32 mouse cellular contexts compared by ENCODE assay signal in the genomic region with DNA sequence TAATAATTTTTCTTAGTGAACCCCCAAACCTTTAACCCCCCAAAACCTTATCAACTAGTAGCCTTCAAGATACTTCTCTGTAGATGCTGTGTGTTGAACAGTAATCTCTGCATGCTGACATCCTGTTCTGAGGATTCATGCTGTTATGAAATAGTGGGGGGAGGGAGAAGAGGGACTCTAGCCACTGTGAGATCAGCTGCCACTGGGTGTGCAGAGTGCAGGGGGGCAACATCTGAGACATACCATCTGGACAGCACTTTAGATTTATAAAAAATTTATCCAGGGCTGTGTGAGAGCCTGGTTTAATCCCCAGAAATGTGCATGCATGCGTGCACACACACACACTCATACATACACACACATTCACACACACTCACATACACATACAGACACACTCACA. TPM values are rescaled to one million over a fixed set of nuclear protein-coding genes. Genes with fewer than 3 reads are reported as not detected.
A peak's percentile ranks its signal among the peaks of the same experiment; 100 is the strongest.
DNase-seq lines count a peak whose midpoint lies in the region; ATAC-seq and TF ChIP-seq lines count a peak whose summit lies in the region.
"Had no signal": no experiment of that assay in that cellular context is flagged by ENCODE, and none has a peak within 500 bp of the region (broad histone marks: within the 10 kb centered on the region; RNA-seq: fewer than 3 reads in every experiment).

No protein-coding gene starts in this region.

- ATAC-seq in lung, embryonic 16.5 days (ENCODE audit: low read depth) = peak; percentile 77
- ATAC-seq in granulocyte monocyte progenitor cell, adult 5-6 weeks (replicated peaks; ENCODE audit: poor library complexity, severe bottlenecking) = 0 out of 2 replicates have a peak, but pooled peaks have one; percentile 35
- ATAC-seq: activated CD4-positive, CD25-positive, alpha-beta regulatory T cell, adult 4 months; CD4-positive, CD25-positive, alpha-beta regulatory T cell, adult 4 months; forebrain, embryonic 15.5 days had no signal

- peak overlapping the region; percentile 51 for H3K27ac ChIP-seq in layer of hippocampus, adult 2 months
- H3K27ac ChIP-seq in lung, embryonic 16.5 days (ENCODE audit: low read length) = no peak overlapping the region
- H3K27ac ChIP-seq: embryonic facial prominence, embryonic 10.5 days; embryonic facial prominence, embryonic 13.5 days; forebrain, embryonic 12.5 days; forebrain, embryonic 15.5 days; heart, adult 2 months; heart, embryonic 10.5 days; heart, embryonic 13.5 days; hindbrain, embryonic 14.5 days had no signal

- H3K9me3 ChIP-seq in lung, embryonic 16.5 days (ENCODE audit: control insufficient read depth, low read length) = no peaks in the 10 kb centered on the region
- H3K9me3 ChIP-seq: embryonic facial prominence, embryonic 10.5 days; embryonic facial prominence, embryonic 13.5 days; forebrain, embryonic 12.5 days; forebrain, embryonic 15.5 days; heart, embryonic 10.5 days; heart, embryonic 13.5 days had no signal

- TF ChIP-seq CTCF in layer of hippocampus, adult 2 months (conservative IDR thresholded peaks at IDR 0.05) = no peak

- no peak overlapping the region for H3K4me3 ChIP-seq in layer of hippocampus, adult 2 months
- no peak overlapping the region for H3K4me3 ChIP-seq in lung, embryonic 16.5 days (ENCODE audit: low read length)
- H3K4me3 ChIP-seq: embryonic facial prominence, embryonic 10.5 days; embryonic facial prominence, embryonic 13.5 days; erythroblast, embryonic 14.5 days; forebrain, embryonic 12.5 days; forebrain, embryonic 15.5 days; heart, adult 2 months; heart, embryonic 10.5 days; heart, embryonic 13.5 days had no signal

- no peak for DNase-seq in layer of hippocampus, adult 2 months (ENCODE audit: low spot score in 2 of 2)
- DNase-seq in layer of hippocampus, postnatal 10 days (ENCODE audit: low spot score in 2 of 2) = no peak
- DNase-seq in lung, postnatal 14 days = no peak
- peak; percentile 60 for DNase-seq in retina, embryonic 14.5 days (ENCODE audit: low spot score)
- DNase-seq in MN1 (ENCODE audit: low spot score) = no peak
- DNase-seq: adrenal gland, adult 8-10 months; adrenal gland, postnatal 25 days; cerebellum, adult 11-12 months; cerebellum, adult 8-10 months; cerebellum, postnatal 10 days; cerebellum, postnatal 36 days; embryo, embryonic 11 days; gastrocnemius, postnatal 25 days; heart, adult 2 months; heart, postnatal 14 days; heart, postnatal 4 days had no signal

- WGBS in lung, embryonic 16.5 days = 63% methylated on average over 1 of the region's 1 CpGs

- H3K4me2 ChIP-seq in lung, embryonic 16.5 days (ENCODE audit: low read depth, low read length) = no peak overlapping the region
- H3K4me2 ChIP-seq: embryonic facial prominence, embryonic 13.5 days; forebrain, embryonic 12.5 days; forebrain, embryonic 15.5 days; heart, embryonic 13.5 days; hindbrain, embryonic 14.5 days had no signal

- no peaks in the 10 kb centered on the region for H3K27me3 ChIP-seq in lung, embryonic 16.5 days (ENCODE audit: control insufficient read depth, insufficient read depth, low read depth, low read length)
- H3K27me3 ChIP-seq: forebrain, embryonic 15.5 days had no signal

- H3K9ac ChIP-seq in lung, embryonic 16.5 days (ENCODE audit: low read length) = no peak overlapping the region
- H3K9ac ChIP-seq: embryonic facial prominence, embryonic 13.5 days; forebrain, embryonic 12.5 days; forebrain, embryonic 15.5 days; heart, embryonic 13.5 days; hindbrain, embryonic 14.5 days had no signal

- H3K36me3 ChIP-seq in lung, embryonic 16.5 days (ENCODE audit: control insufficient read depth, insufficient read depth, low read length) = no peaks in the 10 kb centered on the region
- H3K36me3 ChIP-seq: embryonic facial prominence, embryonic 10.5 days; embryonic facial prominence, embryonic 13.5 days; forebrain, embryonic 12.5 days; forebrain, embryonic 15.5 days; heart, embryonic 10.5 days; heart, embryonic 13.5 days had no signal

- H3K4me1 ChIP-seq in lung, embryonic 16.5 days (replicated peaks; ENCODE audit: control insufficient read depth, insufficient read depth, low read length) = no peaks in the 10 kb centered on the region

RNA-seq across cellular contexts. Expression of a gene that starts 15.9 kb away (rescaled TPM):
- total RNA-seq in layer of hippocampus, adult 2 months (2021) = 10 to 100 TPM; 18.4 to 18.6 TPM
- total RNA-seq in layer of hippocampus, postnatal 10 days (2021) = 10 to 100 TPM; 18.1 to 19.0 TPM
- 0.06 TPM in 1 of 2 replicates, not detected in the other for polyA plus RNA-seq in lung, embryonic 16.5 days (2015; fragmentation: Nextera tagmentation; extraction: Ambion mirVana)
- 0.56 TPM in 1 of 2 replicates, not detected in the other for total RNA-seq in granulocyte monocyte progenitor cell, adult 5-6 weeks (2014; fragmentation: Nextera tagmentation)
- total RNA-seq in granulocyte monocyte progenitor cell, adult 5-6 weeks (2017) = not detected in 2 replicates
- total RNA-seq: gastrocnemius, adult 8-10 months; gastrocnemius, postnatal 25 days; MEL had no signal
- polyA plus RNA-seq: activated CD4-positive, CD25-positive, alpha-beta regulatory T cell, adult 4 months; C2C12; CD4-positive, CD25-positive, alpha-beta regulatory T cell, adult 4 months; erythroblast, embryonic 14.5 days; heart, adult 2 months; heart, embryonic 13.5 days; heart, embryonic 16.5 days had no signal

RNA-seq across cellular contexts. Expression of a gene that starts 45.7 kb away (rescaled TPM):
- total RNA-seq in layer of hippocampus, adult 2 months (2021) = 10 to 100 TPM; 71.6 to 72.1 TPM
- 10 to 100 TPM; 36.3 to 36.5 TPM for total RNA-seq in layer of hippocampus, postnatal 10 days (2021)
- polyA plus RNA-seq in lung, embryonic 16.5 days (2015; fragmentation: Nextera tagmentation; extraction: Ambion mirVana) = 21.9 and 22.8 TPM in 2 replicates
- 21.7 and 22.0 TPM in 2 replicates for total RNA-seq in granulocyte monocyte progenitor cell, adult 5-6 weeks (2014; fragmentation: Nextera tagmentation)
- total RNA-seq in granulocyte monocyte progenitor cell, adult 5-6 weeks (2017) = 14.0 and 16.4 TPM in 2 replicates

RNA-seq across cellular contexts. Expression of a gene that starts 52.2 kb away (rescaled TPM):
- 1 to 10 TPM; 5.6 to 6.5 TPM for total RNA-seq in layer of hippocampus, adult 2 months (2021)
- 1 to 10 TPM; 6.8 to 7.4 TPM for total RNA-seq in layer of hippocampus, postnatal 10 days (2021)
- polyA plus RNA-seq in lung, embryonic 16.5 days (2015; fragmentation: Nextera tagmentation; extraction: Ambion mirVana) = 3.6 and 4.1 TPM in 2 replicates
- total RNA-seq in granulocyte monocyte progenitor cell, adult 5-6 weeks (2014; fragmentation: Nextera tagmentation) = not detected in 2 replicates
- not detected in 2 replicates for total RNA-seq in granulocyte monocyte progenitor cell, adult 5-6 weeks (2017)
- total RNA-seq: adrenal gland, postnatal 25 days; gastrocnemius, postnatal 25 days; heart, adult 2 months; MEL had no signal

Comparison
In these comparisons a context has a peak if more than half of its experiments do, and no peak if none do; other contexts are left out.
1. RNA of a gene that starts 15.9 kb away (total RNA-seq): 18.1 to 19.0 TPM in layer of hippocampus, postnatal 10 days and 18.4 to 18.6 TPM in layer of hippocampus, adult 2 months; 0.56 TPM in granulocyte monocyte progenitor cell, adult 5-6 weeks; every median in the first group is over 10 times any median in the second.
2. RNA of a gene that starts 52.2 kb away (total RNA-seq): 6.8 to 7.4 TPM in layer of hippocampus, postnatal 10 days and 5.6 to 6.5 TPM in layer of hippocampus, adult 2 months; not detected in granulocyte monocyte progenitor cell, adult 5-6 weeks; every median in the first group is over 4 times any median in the second.